Mouse (Mus musculus): Measurements from ENCODE around the gene Ppp5c.
A peak's percentile ranks its signal among the peaks of the same experiment; 100 is the strongest.
"Not testable (repeated sequence)": the region's sequence is repeated elsewhere in the genome, so short reads cannot be mapped to it uniquely, and the experiment has no call there.

Gene Ppp5c

DNA sequence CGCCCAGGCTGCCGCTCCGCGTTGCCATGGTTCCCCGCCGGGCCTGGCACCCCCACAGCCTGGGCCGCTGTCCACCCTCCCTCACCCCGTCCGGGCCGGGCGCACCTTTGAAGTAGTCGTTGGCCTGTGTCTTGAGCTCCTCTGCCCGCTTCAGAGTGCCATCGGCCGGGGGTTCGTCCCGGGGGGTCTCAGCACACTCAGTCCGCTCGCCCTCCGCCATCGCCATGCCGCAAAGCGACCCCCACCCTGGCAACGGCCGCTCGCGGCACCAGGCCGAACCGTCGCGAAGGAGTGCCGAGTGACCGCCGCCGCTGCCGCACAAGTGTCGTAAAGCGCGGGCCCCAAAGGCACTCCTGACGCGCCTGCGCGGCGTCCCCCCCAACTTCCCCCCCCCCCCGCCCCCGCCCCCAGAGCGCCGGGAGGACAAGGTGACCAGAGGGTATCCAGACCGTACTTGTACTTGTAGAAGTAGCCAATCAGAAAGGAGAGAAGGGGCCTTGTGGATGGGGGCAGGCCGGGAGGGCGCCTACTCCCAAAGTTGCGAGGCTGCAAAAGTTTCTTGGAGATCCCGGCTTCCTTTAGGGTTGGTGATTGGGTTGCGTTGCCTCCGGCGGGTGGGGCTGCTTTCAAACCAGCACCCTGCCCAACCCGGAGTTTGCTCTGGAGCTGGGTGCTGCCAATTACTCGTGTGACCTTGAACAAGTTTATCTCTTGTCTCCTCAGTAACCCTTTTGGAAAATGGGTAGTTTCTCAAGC, at the start of gene Ppp5c:
Ppp5c (minus strand) TSS at position 337 of the 756 bp plus-strand sequence.
- DNase-seq (ENCODE audit: low spot score in 2 of 2) = peak; percentile 83 to 87

DNA sequence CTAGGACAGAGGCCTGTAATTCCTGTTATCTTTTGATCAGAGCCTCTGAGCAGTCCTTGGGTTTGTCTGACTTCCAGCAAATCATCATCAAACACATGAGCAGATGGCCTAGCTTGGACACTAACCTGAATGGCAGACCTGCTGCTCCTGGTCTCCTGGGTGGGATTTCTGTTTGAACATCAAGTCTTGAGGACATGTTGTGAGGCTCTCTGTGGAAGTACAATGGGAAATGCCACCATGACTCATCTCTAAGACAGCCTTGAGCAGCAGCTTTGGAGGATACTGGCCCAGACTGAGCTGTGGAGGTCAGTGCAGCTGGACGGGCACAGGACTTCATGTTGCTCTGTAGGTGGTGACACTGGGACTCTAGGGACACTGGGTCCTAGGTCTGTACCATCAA, 48.8 kb upstream of the Ppp5c start:
- no peak for DNase-seq (ENCODE audit: low spot score in 2 of 2)

DNA sequence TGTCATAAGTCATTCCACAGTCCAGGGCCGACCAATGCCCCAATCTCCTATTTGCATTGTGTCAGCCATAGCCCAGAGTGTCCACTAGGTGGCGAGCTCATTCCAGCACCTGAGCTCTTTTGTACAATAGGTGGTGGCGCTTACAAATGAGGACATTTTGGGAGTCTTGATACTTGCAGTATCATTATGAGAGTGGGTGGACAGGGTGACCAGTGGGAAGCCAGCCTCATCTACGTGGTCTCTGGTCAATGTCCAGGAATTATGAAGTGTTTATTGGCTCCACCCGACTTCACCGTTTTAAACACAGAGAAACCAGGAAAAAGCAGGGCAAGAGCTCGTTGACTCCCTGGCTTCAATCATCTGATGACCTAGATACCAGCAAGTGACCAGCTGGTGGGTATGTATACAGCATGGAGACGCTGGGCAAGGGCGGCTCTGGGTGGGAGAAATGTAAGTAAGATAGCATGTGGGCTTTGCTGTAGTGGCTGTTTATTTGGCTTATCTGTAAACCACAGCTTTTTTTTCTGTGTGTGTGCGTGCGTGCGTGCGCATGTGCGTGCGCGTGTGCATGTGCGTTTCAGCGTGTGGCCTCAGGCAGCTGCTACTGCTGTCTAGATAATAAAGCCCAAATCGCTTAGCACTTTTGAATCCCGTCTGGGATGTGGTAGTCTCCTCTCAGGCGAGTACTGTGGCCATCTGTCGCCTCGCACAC, 46.3 kb upstream of the Ppp5c start, which contains the start of gene Psg16:
Psg16 (plus strand) TSS at position 137 of the 712 bp plus-strand sequence.
- peak in 1 of 2 experiments; percentile 40 for DNase-seq (ENCODE audit: low spot score in 2 of 2)

GRCm38 (mm10) chr7:17073513-17073903, 45.8 kb upstream of the Ppp5c start:
- DNase-seq (ENCODE audit: low spot score in 2 of 2) = no peak

GRCm38 (mm10) chr7:17067651-17068050, 39.9 kb upstream of the Ppp5c start:
- DNase-seq (ENCODE audit: low spot score in 2 of 2) = not testable (repeated sequence)

DNA sequence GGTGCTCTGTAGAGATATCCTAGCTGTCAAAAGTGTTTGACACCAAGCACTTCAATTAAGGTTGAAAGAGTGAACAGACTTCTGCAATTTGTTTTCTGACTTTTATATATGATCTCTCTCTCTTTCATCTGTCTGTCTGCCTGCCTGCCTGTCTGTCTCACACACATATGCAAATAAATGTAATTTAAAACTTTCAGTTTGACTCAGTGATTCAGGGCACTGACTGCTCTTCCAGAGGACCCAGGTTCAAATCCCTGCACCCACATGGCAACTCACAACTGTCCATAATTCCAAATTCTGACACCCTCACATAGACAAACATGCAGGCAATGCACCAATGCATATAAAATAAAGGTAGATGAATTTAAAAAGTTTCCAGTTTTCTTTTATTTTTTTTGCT, 39.3 kb upstream of the Ppp5c start:
- DNase-seq (ENCODE audit: low spot score in 2 of 2) = no peak

GRCm38 (mm10) chr7:17066412-17066811, 38.7 kb upstream of the Ppp5c start:
- DNase-seq (ENCODE audit: low spot score in 2 of 2) = peak; percentile 55 to 58

DNA sequence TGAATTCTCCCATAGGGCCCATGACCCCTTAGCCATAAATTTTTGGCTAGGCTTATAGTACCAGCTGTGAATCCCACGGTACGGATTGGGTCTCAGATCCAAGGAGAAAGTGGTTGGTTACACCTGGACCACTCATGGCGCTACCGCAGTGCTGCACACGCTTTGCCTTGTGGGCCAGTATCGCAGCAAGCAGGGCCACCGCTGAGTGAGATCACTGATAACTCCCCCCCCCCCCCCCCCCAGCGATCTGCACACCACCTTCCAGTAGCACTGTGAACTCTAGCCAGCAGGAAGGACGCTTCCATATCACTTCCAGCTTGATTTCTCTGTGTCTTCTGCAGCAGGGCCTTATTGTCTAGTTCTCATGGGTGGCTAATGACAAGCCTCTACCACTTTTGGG, 37.9 kb upstream of the Ppp5c start:
- no peak for DNase-seq (ENCODE audit: low spot score in 2 of 2)

GRCm38 (mm10) chr7:17062845-17063244, 35.1 kb upstream of the Ppp5c start:
- peak; percentile 41 to 42 for DNase-seq (ENCODE audit: low spot score in 2 of 2)

GRCm38 (mm10) chr7:17062389-17062788, 34.7 kb upstream of the Ppp5c start, which contains the start of gene Hif3a:
Hif3a (minus strand) TSS chr7:17062427.
- no peak for DNase-seq (ENCODE audit: low spot score in 2 of 2)

- no peak for DNase-seq (ENCODE audit: low spot score in 2 of 2)
These were observed 33.3 kb upstream of the Ppp5c start for GRCm38 (mm10) chr7:17060782-17061605.

GRCm38 (mm10) chr7:17060031-17060781, 32.5 kb upstream of the Ppp5c start:
- DNase-seq (ENCODE audit: low spot score in 2 of 2) = peak; percentile 59 to 63

GRCm38 (mm10) chr7:17059463-17059844, 31.7 kb upstream of the Ppp5c start:
- DNase-seq (ENCODE audit: low spot score in 2 of 2) = peak in 1 of 2 experiments; percentile 23

- peak; percentile 81 to 86 for DNase-seq (ENCODE audit: low spot score in 2 of 2)
These were observed 31.2 kb upstream of the Ppp5c start for GRCm38 (mm10) chr7:17058816-17059462.

DNA sequence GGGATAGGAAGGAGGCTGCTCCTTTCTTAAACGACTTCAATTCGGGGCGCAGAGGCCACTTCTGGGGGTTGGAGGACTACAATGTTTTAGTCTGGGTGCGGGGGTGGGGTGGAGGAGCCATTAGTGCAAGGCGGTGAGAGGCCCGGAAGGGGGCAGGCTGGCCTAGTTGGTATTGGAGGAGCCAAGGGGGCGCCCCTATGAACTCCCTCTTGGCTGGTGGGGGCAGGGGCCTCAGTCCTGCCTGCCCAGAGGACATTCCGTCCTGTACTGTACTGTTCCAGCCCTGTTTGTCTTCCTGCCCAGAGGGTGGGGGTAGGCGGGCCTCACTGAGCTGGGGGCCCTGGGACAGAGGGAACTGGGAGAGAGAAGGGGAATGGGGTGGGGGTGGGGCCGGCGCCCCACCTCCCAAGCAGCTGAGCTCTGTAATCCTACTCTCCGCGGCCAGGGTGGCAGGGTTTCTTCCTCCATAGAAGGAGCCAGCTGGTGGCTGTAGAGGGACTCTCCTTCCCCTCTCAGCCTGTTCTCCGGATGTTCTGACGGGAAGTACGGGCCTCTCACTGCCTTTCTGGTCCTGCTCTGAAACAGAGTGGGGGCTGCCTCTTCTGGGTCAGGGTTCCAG, 30.5 kb upstream of the Ppp5c start:
- peak; percentile 80 to 84 for DNase-seq (ENCODE audit: low spot score in 2 of 2)

DNA sequence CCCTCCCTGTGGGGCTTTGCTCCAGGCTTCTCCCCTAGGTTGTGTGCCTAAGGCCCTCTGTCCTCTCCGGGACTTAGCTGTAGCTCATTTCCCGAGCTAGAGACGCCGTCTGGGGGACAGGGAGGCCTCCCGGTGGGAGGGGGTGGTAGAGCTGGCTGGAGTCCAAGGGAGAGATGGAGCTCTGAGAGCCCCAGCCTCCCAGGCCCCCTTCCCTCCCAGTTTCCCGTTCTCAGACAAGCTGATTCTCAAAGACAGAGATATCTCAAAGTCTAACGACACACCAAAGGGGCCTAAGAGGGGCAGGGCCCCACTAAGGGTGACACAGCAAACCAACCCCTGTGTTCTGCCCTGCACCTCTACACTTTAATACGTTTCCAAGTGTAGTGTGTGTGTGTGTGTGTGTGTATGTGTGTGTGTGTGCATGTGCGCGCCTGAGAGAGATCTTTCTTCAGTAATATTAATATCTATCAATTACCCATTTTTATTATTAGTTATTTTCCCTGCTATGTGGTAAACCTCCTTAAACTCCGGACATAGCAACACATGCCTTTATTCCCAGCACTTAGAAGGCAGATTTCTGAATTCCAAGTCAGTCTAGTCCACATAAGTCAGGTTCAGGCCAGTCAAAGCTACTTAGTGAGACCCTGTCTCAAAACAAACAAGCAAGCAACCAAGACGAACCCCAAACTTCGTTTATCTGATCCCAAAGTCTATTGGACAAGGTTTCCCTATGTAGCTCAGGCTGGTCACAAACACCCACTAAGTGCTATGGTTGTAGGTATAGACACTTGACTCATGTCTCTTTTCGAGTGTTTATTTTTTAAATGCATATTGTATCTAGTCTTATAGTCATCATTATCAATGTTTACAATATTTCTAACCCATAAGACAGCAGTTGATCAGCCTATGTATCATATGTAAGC, 29.1 kb upstream of the Ppp5c start:
- DNase-seq (ENCODE audit: low spot score in 2 of 2) = no peak

- DNase-seq (ENCODE audit: low spot score in 2 of 2) = peak; percentile 70 to 72
These were observed 28.4 kb upstream of the Ppp5c start for GRCm38 (mm10) chr7:17056081-17056581.

GRCm38 (mm10) chr7:17055287-17055946, 27.7 kb upstream of the Ppp5c start:
- no peak for DNase-seq (ENCODE audit: low spot score in 2 of 2)
